Mouse (Mus musculus) liver, embryonic 18 days (tissue): Measurements from ENCODE around the gene Slc36a4. TPM values are rescaled to one million over a fixed set of nuclear protein-coding genes. Genes with fewer than 3 reads are reported as not detected.

Experiments
- polyA plus RNA-seq: library from polyadenylated mRNA; depleted of rRNA; stranded (reverse); fragments of >200 nt; gene quantifications from 2 replicates; pipeline ENCODE4 v1.2.3, GENCODE M21; 2012; rRNA removed

The Slc36a4 gene
- polyA plus RNA-seq: 2.0 and 2.4 TPM in 2 replicates

GRCm38 (mm10) chr9:15709599-15710381 is at the start of gene Slc36a4:
Gene Slc36a4, plus strand, starts transcription at chr9:15709738.

Other genes with a start within 250 kb of the Slc36a4 start
- 4.4 and 4.6 TPM in 2 replicates for gene Smco4, start 216.3 kb upstream of the Slc36a4 start, polyA plus RNA-seq
- 0.02 and 0.08 TPM in 2 replicates for gene Deup1, start 81.8 kb upstream of the Slc36a4 start, polyA plus RNA-seq
- gene Mtnr1b, start 164.8 kb downstream of the Slc36a4 start, polyA plus RNA-seq: not detected in 2 replicates